Mouse (Mus musculus): ENCODE measurements around the gene Serpinb6d.

Serpinb6d gene

GRCm38 (mm10) chr13:33661105-33661504 lies at the start of gene Serpinb6d:
Serpinb6d (plus strand) TSS chr13:33661405.
- DNase-seq (ENCODE audit: low read depth, low spot score): no peak

- DNase-seq (ENCODE audit: low read depth, low spot score): no peak
Measured at GRCm38 (mm10) chr13:33622921-33623320, 38.3 kb upstream of the Serpinb6d start.

DNA sequence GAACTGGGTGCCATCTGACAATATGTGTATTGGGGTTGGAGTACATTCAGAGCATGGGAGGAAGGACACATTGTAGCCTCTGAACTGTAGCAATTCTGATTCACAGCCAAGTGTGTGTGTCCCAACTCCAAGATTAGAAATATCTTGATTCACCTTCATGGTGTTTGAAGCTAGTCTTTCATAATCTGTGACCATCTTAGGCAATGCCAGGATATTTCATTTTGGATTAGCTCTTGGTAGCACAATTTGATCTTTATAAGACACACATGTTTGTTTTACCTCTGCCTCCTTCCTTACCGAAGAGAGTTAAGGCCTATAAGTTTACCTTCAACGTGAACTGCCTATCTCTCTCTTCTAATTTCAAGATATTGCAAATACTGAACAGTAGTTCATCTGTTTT lies 18.7 kb upstream of the Serpinb6d start:
- DNase-seq (ENCODE audit: low read depth, low spot score): no peak

- no peak for DNase-seq (ENCODE audit: low read depth, low spot score)
Measured at GRCm38 (mm10) chr13:33662550-33662949, 1.3 kb downstream of the Serpinb6d start.

- no peak for DNase-seq (ENCODE audit: low read depth, low spot score)
Measured at GRCm38 (mm10) chr13:33720296-33720695, 59.1 kb downstream of the Serpinb6d start.
